Mouse (Mus musculus) erythroblast, embryonic 14.5 days (primary cell): ENCODE results near the gene Gde1.

Experiments used
- GATA1 ChIP-seq: IDR thresholded peaks from 2 replicates; pipeline ENCODE4 v1.6.1; 2012; ENCODE audit warnings: low read length, inconsistent platforms, mixed read lengths
- TAL1 ChIP-seq: IDR thresholded peaks from 3 replicates; pipeline ENCODE4 v1.6.1; 2012; ENCODE audit warnings: low read length, inconsistent platforms, mixed read lengths

DNA sequence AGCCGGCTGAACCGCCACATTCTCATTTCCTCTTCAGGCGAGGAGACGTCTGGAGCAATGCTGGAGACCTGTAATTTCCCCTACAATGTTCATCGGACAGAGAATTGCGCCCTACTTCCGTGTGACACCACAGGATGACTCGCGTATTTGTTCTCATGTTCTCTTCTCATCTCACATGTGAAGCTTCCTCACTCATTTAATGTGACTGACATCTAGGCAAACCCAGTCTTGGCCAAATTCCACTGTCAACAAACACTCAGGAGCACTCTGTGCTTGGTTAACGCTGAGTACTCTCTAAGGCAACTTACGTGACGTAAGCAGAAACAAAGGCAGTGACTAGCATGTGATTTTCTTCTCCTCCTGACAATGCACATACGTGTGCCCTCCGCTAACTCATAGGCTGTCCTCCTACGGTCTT is 2.4 kb downstream of the Gde1 start:
- no peak for TF ChIP-seq GATA1
- TF ChIP-seq TAL1, result no peak
